Mouse (Mus musculus): ENCODE measurements around the gene Sprr4. TPM values are rescaled to one million over a fixed set of nuclear protein-coding genes. Genes with fewer than 3 reads are reported as not detected.
"Not testable (repeated sequence)": the region's sequence is repeated elsewhere in the genome, so short reads cannot be mapped to it uniquely, and the experiment has no call there.

The Sprr4 gene
- total RNA-seq (2015; ENCODE audit: low replicate concordance) (not detected in 2 replicates), total RNA-seq (2017; ENCODE audit: low replicate concordance) (not detected in 2 replicates)

DNA sequence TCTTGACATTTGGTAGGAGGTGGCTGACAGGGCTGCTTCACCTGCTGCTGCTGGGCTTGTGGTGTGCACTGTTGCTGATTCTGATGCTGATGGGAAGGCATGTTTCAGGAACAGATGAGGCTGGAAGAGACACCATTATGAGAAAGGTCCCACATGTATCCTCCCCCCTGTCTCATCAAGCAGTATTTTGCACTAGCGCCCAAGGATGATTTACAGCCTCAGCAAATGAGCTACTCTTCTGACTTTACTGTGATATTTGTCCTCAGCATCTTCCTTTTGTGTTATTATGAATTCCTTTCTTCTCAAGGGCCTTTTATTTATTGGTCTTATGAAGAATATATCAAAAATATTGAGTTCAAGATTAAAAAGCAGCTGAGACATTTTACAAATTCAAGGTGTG lies at the start of gene Sprr4:
Gene Sprr4 (minus strand): TSS at position 101 of the 400 bp plus-strand sequence.
- ATAC-seq (replicated peaks; ENCODE audit: low FRiP score, poor library complexity, severe bottlenecking) = no peak

DNA sequence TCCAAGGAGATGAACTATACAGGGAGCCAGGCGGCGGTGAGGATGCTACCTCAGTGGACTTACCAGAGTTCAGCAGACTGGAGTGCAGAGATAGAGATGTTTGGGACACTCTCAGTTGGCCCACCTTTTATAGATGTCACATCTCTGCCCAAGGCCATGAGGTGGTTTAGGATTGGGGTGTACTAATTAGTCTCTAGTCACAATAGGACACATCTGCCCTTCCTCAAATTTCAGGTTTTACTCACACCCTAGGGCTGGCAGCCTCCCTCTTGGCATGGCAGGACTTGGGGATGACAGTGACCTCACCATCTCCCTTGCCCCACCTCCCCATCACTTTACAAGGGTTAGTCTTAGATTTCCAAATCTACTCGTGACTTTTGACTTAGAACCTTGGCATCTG lies 34.1 kb upstream of the Sprr4 start, which contains the start of gene 2310046K23Rik:
Gene 2310046K23Rik (minus strand): TSS at position 101 of the 400 bp plus-strand sequence.
- no peak for ATAC-seq (replicated peaks; ENCODE audit: low FRiP score, poor library complexity, severe bottlenecking)

DNA sequence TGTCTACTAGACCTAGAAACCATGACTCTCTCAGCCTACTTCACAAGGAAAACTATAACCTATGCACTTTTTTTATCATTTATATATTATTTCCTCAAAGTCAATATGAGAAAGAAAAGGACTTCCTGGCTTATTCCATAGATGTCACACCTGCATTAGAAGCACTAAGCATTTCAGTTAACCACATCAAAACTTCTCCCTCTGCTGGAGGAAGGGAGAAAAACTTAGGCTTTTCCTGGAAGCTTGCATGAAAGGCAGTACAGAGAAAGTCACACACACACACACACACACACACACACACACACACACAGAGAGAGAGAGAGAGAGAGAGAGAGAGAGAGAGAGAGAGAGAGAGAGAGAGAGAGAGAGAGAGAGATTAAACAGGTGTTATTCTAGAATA lies 12.0 kb upstream of the Sprr4 start:
- no peak for ATAC-seq (replicated peaks; ENCODE audit: low FRiP score, poor library complexity, severe bottlenecking)

DNA sequence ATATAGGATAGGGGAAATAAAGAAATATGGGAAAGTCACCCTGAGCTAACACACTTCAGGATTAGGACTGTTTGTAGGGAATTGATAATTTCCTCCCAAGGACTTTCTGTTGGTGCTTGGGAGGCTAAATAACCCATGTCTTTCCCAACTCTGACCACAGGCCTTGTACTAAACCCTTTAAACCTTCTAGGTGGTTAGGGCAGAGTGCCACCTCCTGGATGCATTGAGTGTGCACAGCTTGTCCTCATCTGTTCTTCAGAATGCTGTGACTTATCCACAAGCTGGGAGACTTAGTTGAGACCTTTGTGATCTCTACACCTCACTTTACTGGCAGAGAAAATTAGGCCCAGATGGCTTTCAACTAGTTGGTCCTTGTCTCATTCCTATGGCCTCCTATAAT lies 10.5 kb upstream of the Sprr4 start:
- ATAC-seq (replicated peaks; ENCODE audit: low FRiP score, poor library complexity, severe bottlenecking) = no peak

DNA sequence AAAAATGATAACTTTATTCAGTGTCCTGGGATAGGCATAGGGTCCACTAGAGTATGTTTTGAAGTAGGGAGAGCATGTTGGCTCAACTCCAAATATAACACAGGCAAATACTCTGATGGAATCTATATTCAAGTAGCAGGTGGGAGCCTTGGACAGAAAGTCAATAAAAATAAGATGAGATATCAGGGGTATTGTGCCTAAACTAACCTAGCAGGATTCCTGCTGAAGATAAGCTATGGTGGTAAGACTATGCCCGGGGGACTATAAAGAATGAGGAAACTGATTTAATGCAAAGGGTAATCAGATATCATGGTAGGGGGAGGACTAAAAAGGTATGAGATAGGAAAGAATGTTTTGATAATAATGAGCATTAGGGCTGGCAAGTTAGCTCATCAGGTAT lies 7.9 kb upstream of the Sprr4 start:
- no peak for ATAC-seq (replicated peaks; ENCODE audit: low FRiP score, poor library complexity, severe bottlenecking)

DNA sequence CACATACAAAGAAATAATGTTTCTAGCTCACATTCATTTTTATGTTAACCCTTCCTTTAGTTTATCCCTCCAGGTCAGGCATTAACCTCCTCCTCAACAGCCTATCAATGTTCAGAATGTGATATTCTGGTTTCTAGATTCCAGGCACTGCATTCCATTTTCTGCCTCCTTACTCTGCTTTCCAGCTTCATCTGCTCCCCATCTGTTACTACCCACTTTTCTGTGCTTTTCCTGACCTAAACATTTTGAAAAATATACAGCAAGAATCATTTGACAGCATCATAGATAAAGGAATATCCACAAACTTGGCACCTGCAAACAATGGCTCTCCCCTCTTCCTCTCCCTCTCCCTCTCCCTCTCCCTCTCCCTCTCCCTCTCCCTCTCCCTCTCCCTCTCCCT lies 3.2 kb upstream of the Sprr4 start:
- no peak for ATAC-seq (replicated peaks; ENCODE audit: low FRiP score, poor library complexity, severe bottlenecking)

DNA sequence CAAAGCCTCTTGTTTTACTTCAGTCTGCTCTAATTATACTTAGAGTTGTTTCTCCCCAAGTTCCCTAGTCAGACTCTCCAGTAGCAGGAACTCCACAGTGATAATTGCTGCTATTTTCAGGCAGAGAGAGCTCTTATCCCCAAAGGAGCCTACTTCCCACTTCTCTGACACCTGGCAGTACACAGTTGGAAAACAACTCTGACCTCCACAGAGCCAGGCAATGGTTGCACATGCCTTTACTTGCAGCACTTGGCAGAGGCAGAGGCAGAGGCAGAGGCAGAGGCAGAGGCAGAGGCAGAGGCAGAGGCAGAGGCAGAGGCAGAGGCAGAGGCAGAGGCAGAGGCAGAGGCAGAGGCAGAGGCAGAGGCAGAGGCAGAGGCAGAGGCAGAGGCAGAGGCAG lies 10.0 kb downstream of the Sprr4 start:
- ATAC-seq (replicated peaks; ENCODE audit: low FRiP score, poor library complexity, severe bottlenecking) = not testable (repeated sequence)

DNA sequence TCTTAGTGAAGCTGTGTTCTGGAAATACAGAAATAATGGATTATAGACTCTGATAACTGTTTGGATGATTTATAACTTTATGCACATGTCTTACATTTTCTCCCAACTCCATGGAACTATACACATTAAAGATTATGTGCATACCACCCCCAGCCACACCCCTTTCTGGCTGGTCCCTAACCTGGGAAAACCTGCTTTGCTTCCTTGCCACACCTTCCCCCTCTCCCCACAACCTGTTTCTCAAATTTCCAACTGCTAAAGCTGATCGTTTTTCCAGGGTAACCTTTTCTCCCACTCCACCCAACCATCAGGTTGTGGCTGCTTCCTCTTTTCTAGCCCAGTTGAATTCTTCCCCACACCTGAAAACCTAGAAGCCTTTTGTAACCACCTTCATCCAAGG lies 14.0 kb downstream of the Sprr4 start:
- ATAC-seq (replicated peaks; ENCODE audit: low FRiP score, poor library complexity, severe bottlenecking) = no peak

DNA sequence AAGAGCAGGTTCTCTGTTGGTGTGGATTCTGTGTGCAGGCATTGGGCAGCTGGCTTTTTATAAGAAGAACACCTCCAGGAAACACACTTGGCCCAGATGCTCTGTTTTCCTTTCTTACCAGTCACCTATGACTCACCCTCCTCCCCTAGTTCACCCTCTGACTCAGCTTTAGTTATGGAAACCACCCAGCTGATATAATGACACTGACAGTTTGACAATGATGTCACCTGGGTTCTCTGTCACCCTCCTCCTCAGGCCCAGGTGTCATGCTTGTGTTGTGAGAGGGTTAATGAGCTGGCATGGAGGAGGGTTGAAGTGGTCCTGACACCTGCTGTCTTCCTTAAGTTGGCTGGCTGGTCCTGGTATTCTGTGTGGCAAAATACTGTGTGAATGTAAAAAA lies 14.4 kb downstream of the Sprr4 start, which contains the start of gene Sprr1a:
Gene Sprr1a (minus strand): TSS at position 33 of the 400 bp plus-strand sequence.
- no peak for ATAC-seq (replicated peaks; ENCODE audit: low FRiP score, poor library complexity, severe bottlenecking)

DNA sequence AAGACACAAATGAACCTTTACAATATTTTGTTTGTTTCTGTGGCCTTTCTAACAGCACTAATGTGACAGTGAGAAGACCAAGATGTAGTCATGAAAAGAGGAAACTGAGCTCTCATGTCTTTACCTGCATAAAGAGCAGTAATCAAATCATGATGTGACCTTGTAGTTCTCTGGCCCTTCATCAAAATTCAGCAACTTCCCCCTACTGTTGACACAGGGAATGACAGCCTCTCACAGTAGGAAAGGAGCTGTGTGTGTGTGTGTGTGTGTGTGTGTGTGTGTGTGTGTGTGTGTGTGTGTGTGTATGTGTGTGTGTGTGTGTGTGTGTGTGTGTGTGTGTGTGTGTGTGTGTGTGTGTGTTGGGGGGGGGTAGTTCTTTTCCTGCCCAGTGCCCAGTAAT lies 19.0 kb downstream of the Sprr4 start:
- ATAC-seq (replicated peaks; ENCODE audit: low FRiP score, poor library complexity, severe bottlenecking) = not testable (repeated sequence)

DNA sequence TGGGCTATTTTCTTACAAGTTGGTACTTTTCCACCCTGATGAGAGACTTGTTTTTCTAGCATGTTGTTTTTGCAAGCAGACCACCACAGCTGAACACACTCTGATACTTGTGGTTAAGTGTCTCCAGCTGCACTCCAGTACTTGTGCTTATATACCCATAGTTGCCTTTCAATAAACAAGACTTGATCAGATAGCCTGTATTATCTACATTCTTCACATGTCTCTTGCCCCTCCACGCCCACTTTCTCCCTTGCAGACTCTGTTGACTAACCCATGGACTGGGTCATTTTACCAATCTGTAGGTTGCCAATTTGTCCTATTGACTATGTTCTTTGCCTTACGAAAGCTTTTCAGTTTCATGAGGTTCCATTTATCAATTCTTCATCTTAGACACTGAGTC lies 30.2 kb downstream of the Sprr4 start:
- no peak for ATAC-seq (replicated peaks; ENCODE audit: low FRiP score, poor library complexity, severe bottlenecking)

DNA sequence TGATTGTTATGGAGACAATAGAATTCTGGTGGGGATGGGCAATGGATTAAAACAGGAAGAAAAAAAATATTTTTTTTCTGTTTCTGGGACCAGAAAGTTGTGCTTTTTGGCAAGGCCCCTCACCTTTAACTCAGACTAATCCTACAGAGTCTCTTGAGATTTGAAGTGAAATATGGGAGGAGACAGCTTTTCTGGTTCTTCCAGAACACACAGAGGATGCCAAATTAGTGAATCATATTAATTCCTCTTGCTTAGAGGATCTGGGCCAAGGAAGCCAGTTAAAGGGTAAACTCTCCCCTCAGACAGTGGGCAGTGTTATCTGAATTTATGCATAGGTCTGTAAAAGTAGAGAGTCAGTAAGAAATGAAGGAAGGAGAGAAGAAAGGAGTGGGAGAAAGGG lies 32.9 kb downstream of the Sprr4 start:
- no peak for ATAC-seq (replicated peaks; ENCODE audit: low FRiP score, poor library complexity, severe bottlenecking)

DNA sequence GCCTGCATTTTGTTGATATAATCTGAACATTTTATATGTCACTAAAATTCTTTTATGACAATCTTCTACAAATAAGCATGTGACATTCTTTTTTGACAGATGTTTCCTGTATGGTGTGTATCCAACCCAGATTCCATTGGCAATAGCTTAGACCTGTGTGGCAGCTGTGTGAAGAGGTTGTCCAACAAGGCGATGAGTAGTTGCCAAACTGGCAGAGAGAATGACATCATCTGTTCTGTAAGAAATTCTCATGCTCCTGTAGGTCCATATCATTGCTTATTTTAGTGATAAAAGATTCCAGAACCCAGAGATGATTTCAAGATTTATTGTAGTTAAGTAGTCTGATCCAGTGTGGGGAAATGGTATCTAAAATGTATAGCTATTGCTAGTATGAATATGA lies 33.7 kb downstream of the Sprr4 start:
- no peak for ATAC-seq (replicated peaks; ENCODE audit: low FRiP score, poor library complexity, severe bottlenecking)

DNA sequence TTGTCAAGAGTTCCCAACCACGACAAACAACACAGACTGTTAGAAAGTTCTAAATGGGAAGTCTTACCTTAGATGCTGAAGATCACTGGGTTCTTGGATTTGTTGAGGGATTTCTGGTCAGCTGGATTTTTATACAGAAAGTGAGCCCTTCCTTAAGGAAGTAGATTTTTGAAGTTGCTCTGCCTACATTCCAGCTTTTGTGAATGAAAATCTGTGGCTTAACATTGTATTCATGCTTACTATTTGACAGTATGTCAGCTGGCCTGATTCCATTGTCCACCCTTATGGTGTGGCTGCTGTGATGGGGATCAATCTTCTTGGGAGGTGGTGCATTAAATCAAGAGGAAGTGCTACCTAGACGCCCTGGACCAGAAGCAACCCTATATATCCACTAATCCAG lies 41.7 kb downstream of the Sprr4 start, which contains the start of gene Sprr3:
Gene Sprr3 (minus strand): TSS at position 101 of the 400 bp plus-strand sequence.
- ATAC-seq (replicated peaks; ENCODE audit: low FRiP score, poor library complexity, severe bottlenecking) = no peak

DNA sequence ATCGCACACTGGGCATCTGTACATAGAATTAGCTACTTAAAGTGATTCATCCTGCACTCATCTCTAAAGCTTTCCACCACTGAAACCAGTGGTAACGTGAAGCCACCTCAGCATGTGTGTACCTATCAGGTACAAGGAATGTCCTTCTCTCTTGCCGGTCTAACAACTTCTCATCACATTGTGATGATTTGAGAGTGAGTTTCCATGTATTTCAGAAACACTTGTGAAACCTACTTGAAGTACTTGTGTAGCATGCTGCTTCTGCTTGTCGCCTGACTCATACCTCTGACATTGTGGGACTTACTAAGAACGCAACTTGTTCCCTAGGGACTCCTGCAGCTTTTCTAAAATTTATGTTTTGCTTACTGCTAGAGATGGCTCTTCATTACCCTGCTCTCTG lies 45.1 kb downstream of the Sprr4 start:
- ATAC-seq (replicated peaks; ENCODE audit: low FRiP score, poor library complexity, severe bottlenecking) = no peak

Other genes starting within 250 kb of the Sprr4 start
- not detected in 2 replicates for gene Sprr2a3, start 215.1 kb downstream of the Sprr4 start, total RNA-seq (2015; ENCODE audit: low replicate concordance)
- gene Sprr2a3, start 215.1 kb downstream of the Sprr4 start, total RNA-seq (2017; ENCODE audit: low replicate concordance) = not detected in 2 replicates
- gene Sprr2b, start 183.9 kb downstream of the Sprr4 start, total RNA-seq (2015; ENCODE audit: low replicate concordance) = not detected in 2 replicates
- gene Sprr2b, start 183.9 kb downstream of the Sprr4 start, total RNA-seq (2017; ENCODE audit: low replicate concordance) = not detected in 2 replicates
- not detected in 2 replicates for gene Sprr2d, start 161.4 kb downstream of the Sprr4 start, total RNA-seq (2015; ENCODE audit: low replicate concordance)
- not detected in 2 replicates for gene Sprr2d, start 161.4 kb downstream of the Sprr4 start, total RNA-seq (2017; ENCODE audit: low replicate concordance)
- not detected in 2 replicates for gene Sprr2e, start 148.3 kb downstream of the Sprr4 start, total RNA-seq (2015; ENCODE audit: low replicate concordance)
- not detected in 2 replicates for gene Sprr2e, start 148.3 kb downstream of the Sprr4 start, total RNA-seq (2017; ENCODE audit: low replicate concordance)
- not detected in 2 replicates for gene Sprr2f, start 135.3 kb downstream of the Sprr4 start, total RNA-seq (2015; ENCODE audit: low replicate concordance)
- not detected in 2 replicates for gene Sprr2f, start 135.3 kb downstream of the Sprr4 start, total RNA-seq (2017; ENCODE audit: low replicate concordance)
- gene Sprr2h, start 114.8 kb downstream of the Sprr4 start, total RNA-seq (2015; ENCODE audit: low replicate concordance) = not detected in 2 replicates
- not detected in 2 replicates for gene Sprr2h, start 114.8 kb downstream of the Sprr4 start, total RNA-seq (2017; ENCODE audit: low replicate concordance)
- gene Sprr2i, start 92.5 kb downstream of the Sprr4 start, total RNA-seq (2015; ENCODE audit: low replicate concordance) = not detected in 2 replicates
- not detected in 2 replicates for gene Sprr2i, start 92.5 kb downstream of the Sprr4 start, total RNA-seq (2017; ENCODE audit: low replicate concordance)
- not detected in 2 replicates for gene Sprr2j-ps, start 82.4 kb downstream of the Sprr4 start, total RNA-seq (2015; ENCODE audit: low replicate concordance)
- gene Sprr2j-ps, start 82.4 kb downstream of the Sprr4 start, total RNA-seq (2017; ENCODE audit: low replicate concordance) = not detected in 2 replicates
- gene Gm9774, start 71.1 kb downstream of the Sprr4 start, total RNA-seq (2015; ENCODE audit: low replicate concordance) = 2.1 and 8.6 TPM in 2 replicates
- gene Gm9774, start 71.1 kb downstream of the Sprr4 start, total RNA-seq (2017; ENCODE audit: low replicate concordance) = 2.3 and 3.0 TPM in 2 replicates
- not detected in 2 replicates for gene Sprr2k, start 67.9 kb downstream of the Sprr4 start, total RNA-seq (2015; ENCODE audit: low replicate concordance)
- not detected in 2 replicates for gene Sprr2k, start 67.9 kb downstream of the Sprr4 start, total RNA-seq (2017; ENCODE audit: low replicate concordance)
- gene Sprr1b, start 61.7 kb downstream of the Sprr4 start, total RNA-seq (2015; ENCODE audit: low replicate concordance) = not detected in 2 replicates
- not detected in 2 replicates for gene Sprr1b, start 61.7 kb downstream of the Sprr4 start, total RNA-seq (2017; ENCODE audit: low replicate concordance)
- not detected in 2 replicates for gene Sprr3, start 41.8 kb downstream of the Sprr4 start, total RNA-seq (2015; ENCODE audit: low replicate concordance)
- gene Sprr3, start 41.8 kb downstream of the Sprr4 start, total RNA-seq (2017; ENCODE audit: low replicate concordance) = not detected in 2 replicates
- gene Sprr1a, start 14.6 kb downstream of the Sprr4 start, total RNA-seq (2015; ENCODE audit: low replicate concordance) = not detected in 2 replicates
- not detected in 2 replicates for gene Sprr1a, start 14.6 kb downstream of the Sprr4 start, total RNA-seq (2017; ENCODE audit: low replicate concordance)
- gene 2310046K23Rik, start 34.0 kb upstream of the Sprr4 start, total RNA-seq (2015; ENCODE audit: low replicate concordance) = not detected in 2 replicates
- not detected in 2 replicates for gene 2310046K23Rik, start 34.0 kb upstream of the Sprr4 start, total RNA-seq (2017; ENCODE audit: low replicate concordance)
- gene Ivl, start 73.2 kb upstream of the Sprr4 start, total RNA-seq (2015; ENCODE audit: low replicate concordance) = not detected in 2 replicates
- gene Ivl, start 73.2 kb upstream of the Sprr4 start, total RNA-seq (2017; ENCODE audit: low replicate concordance) = 0.39 TPM in 1 of 2 replicates, not detected in the other
- not detected in 2 replicates for gene Smcp, start 88.5 kb upstream of the Sprr4 start, total RNA-seq (2015; ENCODE audit: low replicate concordance)
- not detected in 2 replicates for gene Smcp, start 88.5 kb upstream of the Sprr4 start, total RNA-seq (2017; ENCODE audit: low replicate concordance)
- not detected in 2 replicates for gene 2210017I01Rik, start 107.0 kb upstream of the Sprr4 start, total RNA-seq (2015; ENCODE audit: low replicate concordance)
- gene 2210017I01Rik, start 107.0 kb upstream of the Sprr4 start, total RNA-seq (2017; ENCODE audit: low replicate concordance) = not detected in 2 replicates
- not detected in 2 replicates for gene Lce6a, start 121.2 kb upstream of the Sprr4 start, total RNA-seq (2015; ENCODE audit: low replicate concordance)
- not detected in 2 replicates for gene Lce6a, start 121.2 kb upstream of the Sprr4 start, total RNA-seq (2017; ENCODE audit: low replicate concordance)
- not detected in 2 replicates for gene Lce1a1, start 147.8 kb upstream of the Sprr4 start, total RNA-seq (2015; ENCODE audit: low replicate concordance)
- not detected in 2 replicates for gene Lce1a1, start 147.8 kb upstream of the Sprr4 start, total RNA-seq (2017; ENCODE audit: low replicate concordance)
- not detected in 2 replicates for gene Lce1b, start 156.4 kb upstream of the Sprr4 start, total RNA-seq (2015; ENCODE audit: low replicate concordance)
- gene Lce1b, start 156.4 kb upstream of the Sprr4 start, total RNA-seq (2017; ENCODE audit: low replicate concordance) = not detected in 2 replicates
- not detected in 2 replicates for gene Lce1a2, start 169.8 kb upstream of the Sprr4 start, total RNA-seq (2015; ENCODE audit: low replicate concordance)
- gene Lce1a2, start 169.8 kb upstream of the Sprr4 start, total RNA-seq (2017; ENCODE audit: low replicate concordance) = not detected in 2 replicates
- gene Lce1c, start 178.8 kb upstream of the Sprr4 start, total RNA-seq (2015; ENCODE audit: low replicate concordance) = not detected in 2 replicates
- not detected in 2 replicates for gene Lce1c, start 178.8 kb upstream of the Sprr4 start, total RNA-seq (2017; ENCODE audit: low replicate concordance)
- not detected in 2 replicates for gene Lce1d, start 186.7 kb upstream of the Sprr4 start, total RNA-seq (2015; ENCODE audit: low replicate concordance)
- not detected in 2 replicates for gene Lce1d, start 186.7 kb upstream of the Sprr4 start, total RNA-seq (2017; ENCODE audit: low replicate concordance)
- gene Lce1e, start 208.6 kb upstream of the Sprr4 start, total RNA-seq (2015; ENCODE audit: low replicate concordance) = not detected in 2 replicates
- gene Lce1e, start 208.6 kb upstream of the Sprr4 start, total RNA-seq (2017; ENCODE audit: low replicate concordance) = not detected in 2 replicates
- not detected in 2 replicates for gene Lce1f, start 219.9 kb upstream of the Sprr4 start, total RNA-seq (2015; ENCODE audit: low replicate concordance)
- gene Lce1f, start 219.9 kb upstream of the Sprr4 start, total RNA-seq (2017; ENCODE audit: low replicate concordance) = not detected in 2 replicates
- not detected in 2 replicates for gene Gm38119, start 238.6 kb upstream of the Sprr4 start, total RNA-seq (2015; ENCODE audit: low replicate concordance)
- not detected in 2 replicates for gene Gm38119, start 238.6 kb upstream of the Sprr4 start, total RNA-seq (2017; ENCODE audit: low replicate concordance)

Measured in erythroid progenitor cell, adult 5-6 weeks (primary cell).